In the genomic region with DNA sequence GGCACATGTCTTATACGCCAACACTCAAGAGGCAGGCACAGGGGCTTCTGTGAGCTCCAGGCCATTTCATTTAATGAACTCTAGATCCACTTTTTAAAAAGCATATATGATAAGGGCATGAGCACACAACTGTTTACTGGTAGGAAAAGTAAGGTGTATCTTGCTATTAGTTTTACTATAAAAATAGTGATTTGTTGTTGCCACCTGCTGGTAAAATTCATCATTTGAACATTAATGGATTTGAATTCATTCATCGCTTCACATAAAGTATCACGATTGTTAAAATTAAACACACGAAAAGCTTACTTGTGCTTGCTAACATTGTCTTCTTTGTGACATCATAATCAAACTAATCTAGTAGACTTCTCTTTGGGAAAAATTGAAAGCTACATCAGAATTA, we compare ENCODE assay signal across 19 mouse cellular contexts. TPM values are rescaled to one million over a fixed set of nuclear protein-coding genes. Genes with fewer than 3 reads are reported as not detected.
A peak's percentile ranks its signal among the peaks of the same experiment; 100 is the strongest.
DNase-seq lines count a peak whose midpoint lies in the region; ATAC-seq and TF ChIP-seq lines count a peak whose summit lies in the region.
"Had no signal": no experiment of that assay in that cellular context is flagged by ENCODE, and none has a peak within 500 bp of the region (broad histone marks: within the 10 kb centered on the region; RNA-seq: fewer than 3 reads in every experiment).

No protein-coding gene starts in this region.

- DNase-seq in heart, postnatal 0 days (ENCODE audit: low spot score) = no peak
- no peak for DNase-seq in heart, adult 9 months (ENCODE audit: low spot score in 2 of 2)
- DNase-seq in liver, adult 2 months (ENCODE audit: extremely low read depth, low read depth, low spot score) = peak; percentile 7
- DNase-seq in liver, embryonic 11.5 days (ENCODE audit: low spot score) = no peak
- peak; percentile 9 for DNase-seq in CD4-positive helper T cell, adult 2 months (ENCODE audit: low read depth, low spot score)
- peak; percentile 21 for DNase-seq in brain, embryonic 14.5 days (ENCODE audit: low read depth)
- no peak for DNase-seq in hindbrain, embryonic 14.5 days (ENCODE audit: low spot score)
- DNase-seq in left cerebral cortex, postnatal 10 days (ENCODE audit: extremely low spot score in 1 of 2, low spot score in 2 of 2) = no peak
- DNase-seq: cerebellum, adult 9-11 months; heart, postnatal 4 days; kidney, postnatal 36 days; left cerebral cortex, postnatal 4 days; right cerebral cortex, postnatal 14 days; thymus, postnatal 25 days had no signal

- H3K4me3 ChIP-seq in heart, postnatal 0 days (ENCODE audit: low read depth, low read length) = no peak overlapping the region
- no peak overlapping the region for H3K4me3 ChIP-seq in liver, adult 2 months (ENCODE audit: insufficient read depth, low read depth, low read length)
- no peak overlapping the region for H3K4me3 ChIP-seq in liver, embryonic 11.5 days (ENCODE audit: low read depth, low read length)
- H3K4me3 ChIP-seq in hindbrain, embryonic 14.5 days (replicated peaks; ENCODE audit: low read length) = no peak overlapping the region
- H3K4me3 ChIP-seq: heart, embryonic 13.5 days; liver, embryonic 12.5 days; lung, embryonic 15.5 days; neural tube, embryonic 13.5 days had no signal

- no peaks in the 10 kb centered on the region for H3K27me3 ChIP-seq in heart, postnatal 0 days (ENCODE audit: control insufficient read depth, insufficient read depth, low read length)
- H3K27me3 ChIP-seq in liver, adult 2 months (ENCODE audit: control insufficient read depth, insufficient read depth, low read length) = no peaks in the 10 kb centered on the region
- no peaks in the 10 kb centered on the region for H3K27me3 ChIP-seq in liver, embryonic 11.5 days (replicated peaks; ENCODE audit: control insufficient read depth, insufficient read depth, low read length)
- no peaks in the 10 kb centered on the region for H3K27me3 ChIP-seq in hindbrain, embryonic 14.5 days (ENCODE audit: control insufficient read depth, insufficient read depth, low read length)
- H3K27me3 ChIP-seq: heart, embryonic 13.5 days; liver, embryonic 12.5 days; lung, embryonic 15.5 days; neural tube, embryonic 13.5 days had no signal

- 79% methylated on average over 4 of the region's 4 CpGs for WGBS in heart, postnatal 0 days
- WGBS in liver, adult 2 months = 85% methylated on average over 4 of the region's 4 CpGs
- WGBS in liver, embryonic 11.5 days = 93% methylated on average over 4 of the region's 4 CpGs
- WGBS in hindbrain, embryonic 14.5 days = 91% methylated on average over 4 of the region's 4 CpGs

- no peaks in the 10 kb centered on the region for H3K79me2 ChIP-seq in liver, adult 2 months (ENCODE audit: control insufficient read depth, insufficient read depth, low read length)

- TF ChIP-seq POLR2A in liver, adult 2 months (IDR thresholded peaks at IDR 0.05; ENCODE audit: extremely low read depth, insufficient read depth, low read length) = no peak
- TF ChIP-seq POLR2A in brain, embryonic 14.5 days (IDR thresholded peaks at IDR 0.05; ENCODE audit: borderline replicate concordance, extremely low read depth, insufficient read depth, insufficient read length, poor library complexity, severe bottlenecking) = no peak

- no peaks in the 10 kb centered on the region for H3K4me1 ChIP-seq in heart, postnatal 0 days (ENCODE audit: control insufficient read depth, insufficient read depth)
- no peaks in the 10 kb centered on the region for H3K4me1 ChIP-seq in liver, adult 2 months (ENCODE audit: control insufficient read depth, insufficient read depth, low read length)
- H3K4me1 ChIP-seq in liver, embryonic 11.5 days (replicated peaks; ENCODE audit: control insufficient read depth, insufficient read depth, low read length) = no peaks in the 10 kb centered on the region
- no peaks in the 10 kb centered on the region for H3K4me1 ChIP-seq in hindbrain, embryonic 14.5 days (replicated peaks; ENCODE audit: control insufficient read depth, insufficient read depth, low read length)
- H3K4me1 ChIP-seq: liver, embryonic 12.5 days had no signal

- no peaks in the 10 kb centered on the region for H3K9me3 ChIP-seq in heart, postnatal 0 days (replicated peaks; ENCODE audit: control insufficient read depth, low read length)
- no peaks in the 10 kb centered on the region for H3K9me3 ChIP-seq in liver, embryonic 11.5 days (ENCODE audit: control insufficient read depth, low read length)
- H3K9me3 ChIP-seq in hindbrain, embryonic 14.5 days (ENCODE audit: control insufficient read depth, low read length) = no peaks in the 10 kb centered on the region
- H3K9me3 ChIP-seq: heart, embryonic 13.5 days; liver, embryonic 12.5 days; lung, embryonic 15.5 days; neural tube, embryonic 13.5 days had no signal

- H3K4me2 ChIP-seq in heart, postnatal 0 days (ENCODE audit: low read depth, low read length) = no peak overlapping the region
- H3K4me2 ChIP-seq in liver, embryonic 11.5 days = no peak overlapping the region
- no peak overlapping the region for H3K4me2 ChIP-seq in hindbrain, embryonic 14.5 days (replicated peaks)
- H3K4me2 ChIP-seq: heart, embryonic 13.5 days; liver, embryonic 12.5 days; lung, embryonic 15.5 days; neural tube, embryonic 13.5 days had no signal

- intact Hi-C loops in left cerebral cortex, postnatal 10 days (cut with DNase I) = loop anchor here (5.0 kb wide), 1 partner anchor 149 kb away; no protein-coding TSS in a partner anchor

- TF ChIP-seq EP300 in heart, postnatal 0 days (IDR thresholded peaks at IDR 0.05; ENCODE audit: low read depth) = no peak

- H3K27ac ChIP-seq in heart, postnatal 0 days (ENCODE audit: low read depth) = no peak overlapping the region
- H3K27ac ChIP-seq in liver, adult 2 months (replicated peaks; ENCODE audit: insufficient read depth, low read depth, low read length) = no peak overlapping the region
- no peak overlapping the region for H3K27ac ChIP-seq in liver, embryonic 11.5 days (ENCODE audit: low read depth, low read length)
- no peak overlapping the region for H3K27ac ChIP-seq in hindbrain, embryonic 14.5 days
- H3K27ac ChIP-seq: heart, embryonic 13.5 days; liver, embryonic 12.5 days; lung, embryonic 15.5 days; neural tube, embryonic 13.5 days had no signal

- H3K9ac ChIP-seq in heart, postnatal 0 days (replicated peaks; ENCODE audit: low read depth, low read length) = no peak overlapping the region
- H3K9ac ChIP-seq in liver, adult 2 months (ENCODE audit: low read depth, low read length) = no peak overlapping the region
- no peak overlapping the region for H3K9ac ChIP-seq in liver, embryonic 11.5 days (ENCODE audit: low read depth, low read length)
- H3K9ac ChIP-seq in hindbrain, embryonic 14.5 days = no peak overlapping the region
- H3K9ac ChIP-seq: heart, embryonic 13.5 days; liver, embryonic 12.5 days; lung, embryonic 15.5 days; neural tube, embryonic 13.5 days had no signal

- H3K36me3 ChIP-seq in heart, postnatal 0 days (replicated peaks; ENCODE audit: control insufficient read depth, insufficient read depth, low read length) = no peaks in the 10 kb centered on the region
- no peaks in the 10 kb centered on the region for H3K36me3 ChIP-seq in liver, adult 2 months (ENCODE audit: control insufficient read depth, insufficient read depth, low read length)
- H3K36me3 ChIP-seq in liver, embryonic 11.5 days (ENCODE audit: control insufficient read depth, insufficient read depth, low read length) = no peaks in the 10 kb centered on the region
- H3K36me3 ChIP-seq in hindbrain, embryonic 14.5 days (replicated peaks; ENCODE audit: control insufficient read depth, insufficient read depth) = no peaks in the 10 kb centered on the region
- H3K36me3 ChIP-seq: heart, embryonic 13.5 days; liver, embryonic 12.5 days; lung, embryonic 15.5 days; neural tube, embryonic 13.5 days had no signal

- peak; percentile 16; the same call in 1 of the 2 replicates for TF ChIP-seq CTCF in heart, postnatal 0 days (IDR thresholded peaks at IDR 0.05; ENCODE audit: low read depth)
- no peak for TF ChIP-seq CTCF in liver, adult 2 months (IDR thresholded peaks at IDR 0.05; ENCODE audit: low read depth, low read length)
- no peak for TF ChIP-seq CTCF in brain, embryonic 14.5 days (IDR thresholded peaks at IDR 0.05; ENCODE audit: borderline replicate concordance, extremely low read depth, insufficient read depth, insufficient read length)

- ATAC-seq in heart, postnatal 0 days (ENCODE audit: insufficient read depth, low read depth) = no peak
- no peak for ATAC-seq in liver, embryonic 11.5 days (replicated peaks; ENCODE audit: low FRiP score)
- no peak for ATAC-seq in hindbrain, embryonic 14.5 days (ENCODE audit: low FRiP score)
- ATAC-seq: intestine, embryonic 16.5 days; liver, embryonic 12.5 days had no signal

RNA-seq across cellular contexts. Expression of a gene that starts 27.8 kb away (rescaled TPM):
- 14.7 and 34.9 TPM in 2 replicates for total RNA-seq in heart, postnatal 0 days (2014; rRNA removed; ENCODE audit: low replicate concordance)
- polyA plus RNA-seq in heart, postnatal 0 days (2015; fragmentation: Nextera tagmentation; extraction: Ambion mirVana) = 49.1 and 52.9 TPM in 2 replicates
- 14.5 and 15.2 TPM in 2 replicates for total RNA-seq in liver, adult 2 months (2014; rRNA removed)
- polyA plus RNA-seq in liver, adult 2 months (2012; rRNA removed) = 2.1 and 2.9 TPM in 2 replicates
- 20.7 and 20.8 TPM in 2 replicates for polyA plus RNA-seq in liver, embryonic 11.5 days (2014; fragmentation: Nextera tagmentation; extraction: Ambion mirVana)
- polyA plus RNA-seq in brain, embryonic 14.5 days (2012; rRNA removed) = 55.4 and 65.1 TPM in 2 replicates
- polyA plus RNA-seq in hindbrain, embryonic 14.5 days (2014; fragmentation: Nextera tagmentation; extraction: Ambion mirVana) = 110 and 119 TPM in 2 replicates
- total RNA-seq in left cerebral cortex, postnatal 10 days (2021) = 100 to 1,000 TPM; 175 to 176 TPM

Comparison
In these comparisons a context has a peak if more than half of its experiments do, and no peak if none do; other contexts are left out.
1. DNase-seq: peak in liver, adult 2 months (single experiment), CD4-positive helper T cell, adult 2 months (single experiment) and brain, embryonic 14.5 days (single experiment); none in heart, postnatal 0 days (single experiment), heart, adult 9 months (0 of 2), liver, embryonic 11.5 days (single experiment), hindbrain, embryonic 14.5 days (single experiment) and left cerebral cortex, postnatal 10 days (0 of 2).